Mouse (Mus musculus) intestine, postnatal 0 days (tissue): ENCODE data around the gene Prm1. TPM values are rescaled to one million over a fixed set of nuclear protein-coding genes. Genes with fewer than 3 reads are reported as not detected.
A peak's percentile ranks its signal among the peaks of the same experiment; 100 is the strongest.

Source experiments
- ATAC-seq: fragments of 200-750 bp; cut with Nextera tagmentation; 2 replicates; pipeline ENCODE4 v1.8.0; 2017; ENCODE audit warnings: mild to moderate bottlenecking, moderate TSS enrichment, moderate library complexity
- H3K27ac ChIP-seq: fragments of 300-500 bp; sonication (generic); 2 replicates; pipeline ENCODE4 v1.5.1; 2014; ENCODE audit warnings: mild to moderate bottlenecking, low read depth, low read length, moderate library complexity
- H3K27me3 ChIP-seq: fragments of 300-500 bp; sonication (generic); replicated peaks from 2 replicates; pipeline ENCODE4 v1.6.1; 2014; ENCODE audit warnings: low read length, mixed read lengths; ENCODE audit not compliant: control insufficient read depth, insufficient read depth
- H3K36me3 ChIP-seq: fragments of 300-500 bp; sonication (generic); 2 replicates; pipeline ENCODE4 v1.6.1; 2014; ENCODE audit warnings: mild to moderate bottlenecking, moderate library complexity; ENCODE audit not compliant: control insufficient read depth, insufficient read depth
- H3K4me1 ChIP-seq: fragments of 300-500 bp; sonication (generic); replicated peaks from 2 replicates; pipeline ENCODE4 v1.6.1; 2014; ENCODE audit warnings: antibody characterized with exemption, low read length, mixed read lengths; ENCODE audit not compliant: control insufficient read depth, insufficient read depth
- H3K4me2 ChIP-seq: fragments of 300-500 bp; sonication (generic); replicated peaks from 2 replicates; pipeline ENCODE4 v1.6.1; 2014; ENCODE audit warnings: low read depth, mild to moderate bottlenecking, moderate library complexity
- H3K4me3 ChIP-seq: fragments of 300-500 bp; sonication (generic); 2 replicates; pipeline ENCODE4 v1.5.1; 2014; ENCODE audit warnings: low read depth, low read length
- H3K9ac ChIP-seq: fragments of 300-500 bp; sonication (generic); 2 replicates; pipeline ENCODE4 v1.6.1; 2014; ENCODE audit warnings: mild to moderate bottlenecking, low read depth, low read length
- H3K9me3 ChIP-seq: fragments of 300-500 bp; sonication (generic); 2 replicates; pipeline ENCODE4 v1.6.1; 2016; ENCODE audit warnings: mixed run types; ENCODE audit not compliant: control insufficient read depth
- CTCF ChIP-seq: sonication (generic); IDR thresholded peaks from 2 replicates; pipeline ENCODE4 v1.5.1; 2016; ENCODE audit warnings: low read depth, mild to moderate bottlenecking, control low read depth, antibody characterized with exemption, moderate library complexity
- WGBS: fragments of 180-500 bp; shearing (Covaris S2); extraction: QIAGEN DNeasy Blood & Tissue Kit; methylation state at CpG from one replicate; pipeline ENCODE4 v1.1.7; 2014; 5-methylcytosine and 5-hydroxymethylcytosine counted together
- polyA plus RNA-seq: library from polyadenylated mRNA; unstranded; fragments of >200 nt; fragmentation: Nextera tagmentation; extraction: Ambion mirVana; gene quantifications from 2 replicates; pipeline ENCODE4 v1.2.1, GENCODE M21; 2015

Prm1 gene
- polyA plus RNA-seq, 1 experiment from 2014 or later = not detected

DNA sequence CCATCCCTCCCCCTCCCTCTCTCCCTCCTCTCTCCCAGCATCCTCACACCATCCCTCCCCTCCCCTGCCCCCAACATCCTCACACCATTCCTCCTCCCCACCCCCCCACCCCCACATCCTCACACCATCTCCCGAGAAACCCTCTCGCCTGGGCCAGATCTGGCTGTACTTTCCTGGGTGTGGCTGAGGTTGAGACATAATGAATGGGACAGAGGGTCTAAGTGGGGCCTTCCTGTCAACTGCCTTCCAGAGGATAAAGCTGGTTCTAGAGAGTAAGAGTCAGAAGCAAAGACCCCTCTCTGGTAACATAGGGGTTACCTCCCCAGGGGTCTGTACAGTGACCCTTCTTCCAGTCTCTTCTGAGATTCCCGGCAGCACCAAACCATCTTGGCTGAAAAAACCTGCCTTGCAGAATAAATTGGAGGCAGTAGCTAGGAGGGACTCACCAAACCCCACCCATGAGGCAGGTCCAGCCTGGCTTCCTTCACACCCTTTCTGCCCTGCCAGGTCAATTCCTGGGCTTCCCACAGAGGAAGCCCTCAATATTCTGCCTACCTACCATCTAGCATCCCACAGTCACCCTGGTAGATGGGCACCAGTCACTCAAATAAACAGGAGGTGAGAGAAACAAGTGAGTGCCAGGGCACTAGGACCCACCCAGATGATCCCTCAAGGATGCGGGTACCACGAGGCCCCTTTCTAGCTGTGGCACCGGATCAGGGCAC, 41.9 kb downstream of the Prm1 start:
- no peaks in the 10 kb centered on the region for H3K9me3 ChIP-seq
- H3K4me3 ChIP-seq = no peak overlapping the region
- H3K9ac ChIP-seq = no peak overlapping the region
- no peak overlapping the region for H3K4me2 ChIP-seq
- H3K36me3 ChIP-seq = no peaks in the 10 kb centered on the region
- no peaks in the 10 kb centered on the region for H3K4me1 ChIP-seq
- ATAC-seq = no peak
- no peak overlapping the region for H3K27ac ChIP-seq
- H3K27me3 ChIP-seq = peaks cover 3% of the 10 kb centered on the region; the same call in 1 of the 2 replicates
- WGBS = 52% methylated on average over 6 of the region's 6 CpGs
- TF ChIP-seq CTCF = no peak

DNA sequence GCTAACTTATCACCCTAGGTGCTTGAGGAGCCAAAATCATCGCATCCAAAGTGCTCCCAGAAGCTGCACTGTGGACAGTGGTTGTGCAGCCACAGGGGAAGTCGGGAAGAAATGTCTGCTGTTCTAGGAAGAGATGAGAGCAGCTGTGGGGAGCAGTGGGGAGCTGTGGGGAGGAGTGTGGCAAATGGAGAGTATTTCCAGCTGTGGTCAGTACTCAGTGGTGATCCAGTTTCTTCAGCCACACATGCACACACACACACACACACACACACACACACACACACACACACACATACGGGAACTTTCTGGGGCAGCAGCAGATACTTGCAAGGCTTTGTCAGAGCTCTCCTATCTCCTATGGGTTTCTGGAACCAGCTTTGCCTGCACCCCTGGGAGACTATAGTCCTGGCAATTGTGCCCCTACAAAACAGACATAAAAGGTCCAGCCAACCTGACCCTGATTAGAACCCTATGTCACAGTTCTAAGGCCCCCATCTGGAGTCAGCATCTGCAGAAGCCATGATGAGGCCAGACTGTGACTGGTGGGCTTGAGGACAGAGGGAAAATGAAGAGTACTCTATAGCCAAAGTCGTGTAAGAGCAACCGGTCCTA, 43.0 kb downstream of the Prm1 start:
- Histone ChIP-seq H3K9ac (no peak overlapping the region), H3K4me2 (no peak overlapping the region), H3K27ac (no peak overlapping the region), H3K4me3 (no peak overlapping the region), H3K4me1 (no peaks in the 10 kb centered on the region), H3K9me3 (no peaks in the 10 kb centered on the region), H3K27me3 (peaks cover 3% of the 10 kb centered on the region; the same call in 1 of the 2 replicates), H3K36me3 (no peaks in the 10 kb centered on the region)
- WGBS = 58% methylated on average over 5 of the region's 5 CpGs
- ATAC-seq = no peak
- TF ChIP-seq CTCF = no peak

DNA sequence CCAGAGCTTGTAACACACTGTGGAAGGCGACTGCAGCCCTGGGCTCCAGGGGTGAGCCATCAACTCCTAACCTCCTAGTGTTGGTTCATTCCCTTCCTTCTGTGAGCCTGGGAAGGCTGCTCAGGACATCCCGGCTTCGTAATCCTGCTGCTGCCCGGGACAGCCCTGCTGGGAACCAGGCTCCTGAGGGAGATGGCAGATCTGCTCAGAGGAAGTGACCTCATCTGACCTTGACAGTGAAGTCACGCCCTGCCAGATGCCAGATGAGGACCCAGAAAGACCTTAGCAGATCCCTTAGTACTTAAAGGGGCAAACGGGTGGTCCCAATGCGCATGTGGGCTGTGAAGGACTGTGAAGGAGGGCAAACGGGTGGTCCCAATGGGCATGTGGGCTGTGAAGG, 44.5 kb downstream of the Prm1 start:
- Histone ChIP-seq H3K4me3 (no peak overlapping the region), H3K4me2 (no peak overlapping the region), H3K4me1 (no peaks in the 10 kb centered on the region), H3K27me3 (peaks cover 3% of the 10 kb centered on the region; the same call in 1 of the 2 replicates), H3K27ac (no peak overlapping the region), H3K36me3 (no peaks in the 10 kb centered on the region), H3K9me3 (no peaks in the 10 kb centered on the region), H3K9ac (no peak overlapping the region)
- no peak for TF ChIP-seq CTCF
- whole genome bisulfite sequencing = 71% methylated on average over 8 of the region's 8 CpGs
- no peak for ATAC-seq

DNA sequence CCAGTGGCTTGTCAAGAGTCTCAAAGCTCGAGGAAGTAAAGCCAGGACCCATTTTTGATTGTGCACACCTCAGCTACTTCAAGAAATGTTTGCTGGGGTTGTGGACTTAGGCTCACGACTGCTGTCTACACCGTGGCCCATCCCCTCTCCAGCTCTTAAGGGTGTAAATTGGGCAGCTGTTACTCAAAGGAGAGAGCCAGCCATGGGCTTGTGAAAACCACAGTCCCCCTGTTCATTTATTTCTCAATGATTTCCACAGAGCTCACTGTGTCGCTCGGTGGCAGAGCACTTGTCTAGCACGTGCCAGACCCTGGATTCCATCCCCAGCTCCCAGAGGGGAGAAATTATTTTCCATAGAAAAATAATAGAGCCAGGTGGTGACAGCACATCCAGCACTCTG, 49.5 kb downstream of the Prm1 start:
- 91% methylated on average over 5 of the region's 6 CpGs for WGBS
- Histone ChIP-seq H3K9me3 (no peaks in the 10 kb centered on the region), H3K9ac (no peak overlapping the region), H3K4me3 (no peak overlapping the region), H3K27me3 (no peaks in the 10 kb centered on the region; the same call in 1 of the 2 replicates), H3K27ac (no peak overlapping the region), H3K36me3 (no peaks in the 10 kb centered on the region), H3K4me1 (no peaks in the 10 kb centered on the region), H3K4me2 (no peak overlapping the region)
- no peak for ATAC-seq
- no peak for TF ChIP-seq CTCF

DNA sequence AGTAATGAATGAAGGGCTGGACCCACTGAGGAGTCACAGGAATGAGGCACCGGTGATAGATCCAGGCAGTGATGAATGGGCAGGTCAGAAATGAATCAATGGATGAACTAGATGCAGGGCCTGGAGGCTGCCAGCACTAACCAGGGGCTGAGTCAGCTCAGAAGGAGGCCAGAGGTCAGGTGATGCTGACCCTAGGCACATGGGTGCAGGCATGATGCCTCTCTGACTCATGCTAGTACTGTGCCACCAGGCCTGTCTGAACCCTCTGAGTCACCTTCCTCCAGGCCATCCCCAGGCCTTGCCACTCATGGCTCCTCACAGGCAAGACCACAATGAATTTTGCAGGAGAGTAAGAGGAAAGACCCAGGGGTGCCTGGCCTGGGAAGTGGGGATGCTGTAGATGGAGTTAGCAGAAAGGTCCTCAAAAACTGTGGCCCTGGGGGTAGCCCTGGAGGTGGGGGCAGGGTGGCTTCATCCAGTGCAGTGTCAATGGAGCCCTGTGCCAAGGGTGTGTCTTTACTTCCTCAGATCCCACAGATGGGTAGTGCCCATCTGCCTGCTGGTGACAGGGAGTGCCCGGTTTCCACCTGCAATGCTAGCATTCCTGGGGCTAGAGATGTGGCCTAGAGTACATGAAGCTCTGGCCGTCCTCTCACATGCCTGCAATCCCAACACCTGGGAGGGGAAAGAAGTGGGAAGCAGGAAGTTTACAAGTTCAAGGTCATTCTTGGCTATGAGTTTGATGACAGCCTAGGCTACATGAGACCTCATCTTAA, 50.9 kb downstream of the Prm1 start:
- no peak for TF ChIP-seq CTCF
- Histone ChIP-seq H3K4me1 (no peaks in the 10 kb centered on the region), H3K4me2 (no peak overlapping the region), H3K27me3 (no peaks in the 10 kb centered on the region; the same call in 1 of the 2 replicates), H3K36me3 (no peaks in the 10 kb centered on the region), H3K27ac (no peak overlapping the region), H3K4me3 (no peak overlapping the region), H3K9ac (no peak overlapping the region), H3K9me3 (no peaks in the 10 kb centered on the region)
- 69% methylated on average over 3 of the region's 3 CpGs for WGBS
- peak; percentile 71 for ATAC-seq

DNA sequence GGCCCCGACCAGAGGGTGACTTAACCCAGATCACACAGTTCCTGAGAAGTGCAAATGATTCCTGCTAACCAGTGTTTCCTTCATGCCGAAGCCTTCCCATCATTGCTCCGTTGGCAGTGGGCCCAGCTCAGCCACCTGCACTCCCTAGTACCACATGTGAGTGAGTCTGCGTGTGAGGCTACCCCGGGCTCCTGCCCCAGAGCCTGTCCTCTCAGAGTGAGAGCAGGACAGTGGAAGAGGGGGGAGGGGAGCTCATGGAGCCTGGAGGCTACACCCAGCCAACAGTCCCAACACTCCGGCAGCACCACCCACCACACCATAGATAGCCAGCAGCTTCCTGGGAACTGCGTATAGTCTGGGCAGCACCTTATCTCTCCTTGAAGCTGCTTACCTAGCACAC, 55.8 kb downstream of the Prm1 start:
- H3K27me3 ChIP-seq = no peaks in the 10 kb centered on the region
- 0 out of 2 replicates have a peak, but pooled peaks have one; percentile 11 for ATAC-seq

More for the DNA sequence above, 55.8 kb downstream of the Prm1 start:
- Histone ChIP-seq H3K27ac (no peak overlapping the region), H3K4me3 (no peak overlapping the region), H3K36me3 (no peaks in the 10 kb centered on the region), H3K9ac (no peak overlapping the region), H3K4me2 (no peak overlapping the region), H3K9me3 (no peaks in the 10 kb centered on the region), H3K4me1 (0 out of 2 replicates have a peak, but pooled peaks cover 4% of the 10 kb centered on the region)
- 24% methylated on average over 7 of the region's 7 CpGs for WGBS
- no peak for TF ChIP-seq CTCF
